Mouse (Mus musculus) ES-Bruce4 (cell line): ENCODE results near the gene Akap2.

Source experiments
- CTCF ChIP-seq: IDR thresholded peaks from one replicate; pipeline ENCODE4 v1.8.1; 2011; ENCODE audit warnings: low read depth, low read length
- POLR2A ChIP-seq: IDR thresholded peaks from one replicate; pipeline ENCODE4 v1.8.1; 2011; ENCODE audit warnings: low read length; ENCODE audit not compliant: insufficient read depth

DNA sequence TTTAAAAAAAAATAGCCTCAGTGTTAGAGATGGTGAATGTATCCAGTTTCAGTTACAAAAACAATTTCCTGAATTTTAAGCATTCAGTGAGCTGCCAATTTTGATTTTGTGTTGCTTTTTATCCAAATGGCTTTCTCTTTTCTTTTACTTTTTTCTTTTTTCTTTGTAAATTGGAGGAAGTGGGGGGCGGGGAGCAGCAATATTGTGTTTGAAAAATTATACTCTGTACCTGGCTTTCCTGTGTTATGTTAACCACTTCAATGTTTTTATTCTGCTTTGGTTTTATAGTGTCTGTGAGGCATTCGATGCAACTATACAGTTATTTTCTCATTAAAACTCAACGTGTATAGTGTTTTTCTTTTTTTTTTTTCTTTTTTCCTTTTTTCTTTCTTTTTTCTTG, 179.2 kb downstream of the Akap2 start:
- TF ChIP-seq CTCF, result no peak
- TF ChIP-seq POLR2A, result no peak
